Mouse (Mus musculus): Measurements from ENCODE around the gene H6pd.

DNA sequence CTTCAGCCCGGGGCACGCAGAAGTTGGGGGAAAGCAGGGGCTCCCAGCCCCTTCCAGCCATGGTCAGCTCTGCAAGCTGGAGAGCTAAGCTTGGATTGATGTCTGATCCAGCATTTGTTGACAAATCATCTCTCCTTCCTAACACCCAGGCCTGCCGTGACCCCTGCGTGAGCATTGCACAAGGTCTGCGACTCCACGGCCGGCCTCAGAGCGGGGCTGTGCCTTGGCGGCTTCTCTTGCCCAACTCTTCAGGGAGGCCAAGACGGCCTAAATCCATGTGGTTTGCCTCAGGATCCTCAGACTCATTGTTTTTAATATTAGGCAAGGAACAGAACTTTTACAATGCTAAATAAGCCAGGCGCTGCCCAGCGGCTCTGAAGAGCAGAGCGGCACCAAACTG is 57.6 kb downstream of the H6pd start:
- TF ChIP-seq POLR2A (IDR thresholded peaks at IDR 0.05; ENCODE audit: insufficient read length, low read depth), result no peak
- TF ChIP-seq CEBPB (IDR thresholded peaks at IDR 0.05; ENCODE audit: insufficient read depth, poor library complexity, severe bottlenecking), result no peak
- TF ChIP-seq E2F4 (IDR thresholded peaks at IDR 0.05; ENCODE audit: insufficient read depth), result no peak

All from myocyte (in vitro differentiated cells).